Mouse (Mus musculus) midbrain, embryonic 15.5 days (tissue): ENCODE results near the gene Rgs3. TPM values are rescaled to one million over a fixed set of nuclear protein-coding genes. Genes with fewer than 3 reads are reported as not detected.
"Not testable (repeated sequence)": the region's sequence is repeated elsewhere in the genome, so short reads cannot be mapped to it uniquely, and the experiment has no call there.

Source experiments
- ATAC-seq: fragments of 200-750 bp; cut with Nextera tagmentation; replicated peaks from 2 replicates; pipeline ENCODE4 v1.8.0; 2017; ENCODE audit warnings: moderate TSS enrichment
- H3K27ac ChIP-seq: fragments of 300-500 bp; sonication (generic); 2 replicates; pipeline ENCODE4 v1.5.1; 2015; ENCODE audit warnings: mild to moderate bottlenecking, inconsistent platforms
- H3K27me3 ChIP-seq: fragments of 300-500 bp; sonication (generic); replicated peaks from 2 replicates; pipeline ENCODE4 v1.6.1; 2015; ENCODE audit warnings: inconsistent platforms
- H3K36me3 ChIP-seq: fragments of 300-500 bp; sonication (generic); replicated peaks from 2 replicates; pipeline ENCODE4 v1.6.1; 2015; ENCODE audit warnings: inconsistent platforms
- H3K4me1 ChIP-seq: fragments of 300-500 bp; sonication (generic); 2 replicates; pipeline ENCODE4 v1.6.1; 2015; ENCODE audit warnings: inconsistent platforms
- H3K4me2 ChIP-seq: fragments of 300-500 bp; sonication (generic); 2 replicates; pipeline ENCODE4 v1.6.1; 2015; ENCODE audit warnings: inconsistent platforms, mild to moderate bottlenecking, moderate library complexity
- H3K4me3 ChIP-seq: fragments of 300-500 bp; sonication (generic); 2 replicates; pipeline ENCODE4 v1.5.1; 2015; ENCODE audit warnings: mild to moderate bottlenecking, inconsistent platforms
- H3K9ac ChIP-seq: fragments of 300-500 bp; sonication (generic); 2 replicates; pipeline ENCODE4 v1.6.1; 2015; ENCODE audit warnings: mild to moderate bottlenecking, inconsistent platforms
- H3K9me3 ChIP-seq: fragments of 300-500 bp; sonication (generic); 2 replicates; pipeline ENCODE4 v1.6.1; 2016; ENCODE audit warnings: inconsistent platforms
- WGBS: fragments of 180-500 bp; shearing (Covaris S2); methylation state at CpG from one replicate; pipeline ENCODE4 v1.1.7; 2015; ENCODE audit warnings: mixed read lengths; 5-methylcytosine and 5-hydroxymethylcytosine counted together
- polyA plus RNA-seq: library from polyadenylated mRNA; unstranded; fragments of >200 nt; fragmentation: Nextera tagmentation; extraction: Ambion mirVana; gene quantifications from 2 replicates; pipeline ENCODE4 v1.2.1, GENCODE M21; 2015

Rgs3 gene
- polyA plus RNA-seq, 1 experiment from 2014 or later, result 80.1 TPM

DNA sequence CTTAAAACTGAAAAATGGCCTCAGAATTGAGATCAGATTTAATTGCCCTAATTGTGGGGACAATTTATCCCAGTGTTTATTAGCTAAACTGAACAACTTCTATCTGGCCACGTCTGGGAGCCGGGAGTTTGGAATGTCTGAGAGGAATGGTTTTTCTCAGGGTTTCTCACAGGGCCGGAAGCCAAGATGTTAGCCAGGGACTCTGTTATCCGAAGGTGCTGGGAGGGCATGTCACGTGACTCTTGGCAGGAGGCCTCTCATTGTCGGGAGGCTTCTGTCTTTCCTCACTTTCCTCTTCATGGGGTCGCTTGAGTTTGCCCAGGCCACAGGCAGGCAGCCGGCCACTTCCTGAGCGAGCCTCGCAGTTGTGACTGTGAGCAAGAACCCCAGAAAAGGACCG, 31.7 kb downstream of the Rgs3 start:
- H3K9ac ChIP-seq, result no peak overlapping the region
- H3K4me1 ChIP-seq, result peaks cover 9% of the 10 kb centered on the region
- H3K27me3 ChIP-seq, result no peaks in the 10 kb centered on the region
- no peak for ATAC-seq
- no peaks in the 10 kb centered on the region for H3K9me3 ChIP-seq
- WGBS, result 5% methylated on average over 11 of the region's 11 CpGs
- no peak overlapping the region for H3K4me3 ChIP-seq
- H3K4me2 ChIP-seq, result no peak overlapping the region
- H3K27ac ChIP-seq, result peak overlapping the region; percentile 25; the same call in 1 of the 2 replicates
- no peaks in the 10 kb centered on the region for H3K36me3 ChIP-seq

GRCm38 (mm10) chr4:62593546-62594240, 34.0 kb downstream of the Rgs3 start:
- H3K9me3 ChIP-seq, ATAC-seq, H3K4me1 ChIP-seq, H3K4me2 ChIP-seq, H3K4me3 ChIP-seq, H3K27me3 ChIP-seq, H3K27ac ChIP-seq, H3K36me3 ChIP-seq, H3K9ac ChIP-seq: not testable (repeated sequence)
- 89% methylated on average over 24 of the region's 24 CpGs for WGBS

DNA sequence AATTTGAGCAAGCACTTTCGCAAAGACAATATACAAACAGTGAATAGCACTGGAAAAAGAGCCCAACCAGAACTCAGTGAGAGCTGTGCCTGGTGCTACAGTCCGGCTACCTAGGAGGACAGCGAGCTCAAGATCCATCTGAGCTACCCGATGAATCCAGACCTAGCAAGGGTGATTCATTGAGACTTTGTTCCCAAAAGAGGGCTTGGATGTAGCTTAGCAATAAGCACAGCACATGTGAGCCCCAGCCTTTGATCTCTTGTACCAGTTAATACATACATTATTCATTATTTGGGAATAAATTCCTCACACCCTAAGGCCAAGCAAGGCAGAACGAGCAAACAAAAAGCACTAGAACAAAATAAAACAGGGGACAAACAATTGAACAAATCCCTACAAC, 34.8 kb downstream of the Rgs3 start:
- Histone ChIP-seq H3K27ac (no peak overlapping the region), H3K4me1 (peaks cover 9% of the 10 kb centered on the region), H3K4me3 (no peak overlapping the region), H3K36me3 (no peaks in the 10 kb centered on the region), H3K9me3 (no peaks in the 10 kb centered on the region), H3K4me2 (no peak overlapping the region), H3K27me3 (no peaks in the 10 kb centered on the region), H3K9ac (no peak overlapping the region)
- ATAC-seq, result peak; percentile 52; the same call in 1 of the 2 replicates
- 33% methylated on average over 5 of the region's 5 CpGs for WGBS

DNA sequence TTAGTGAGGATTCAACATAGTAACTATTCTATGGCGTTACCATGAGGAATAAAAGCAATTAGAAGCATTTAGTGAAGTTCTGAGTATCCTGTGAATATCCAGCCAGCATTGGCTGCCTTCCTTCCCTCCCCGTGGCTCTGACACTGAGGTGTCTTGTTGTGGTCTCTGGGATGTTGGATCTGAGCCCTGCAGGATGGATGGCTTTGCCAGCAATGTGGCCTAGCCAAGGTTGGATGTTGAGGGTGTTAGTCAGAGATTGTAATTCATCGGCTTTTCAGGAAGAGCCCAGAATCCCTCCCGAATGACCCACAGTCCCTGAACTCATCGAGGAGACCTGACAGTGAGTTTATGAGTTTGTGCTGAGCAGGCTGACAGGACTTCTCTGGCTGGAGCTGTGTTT, 36.4 kb downstream of the Rgs3 start:
- Histone ChIP-seq H3K27ac (no peak overlapping the region), H3K36me3 (no peaks in the 10 kb centered on the region), H3K9me3 (no peaks in the 10 kb centered on the region), H3K4me2 (no peak overlapping the region), H3K4me1 (peaks cover 9% of the 10 kb centered on the region), H3K4me3 (no peak overlapping the region), H3K27me3 (no peaks in the 10 kb centered on the region), H3K9ac (no peak overlapping the region)
- 71% methylated on average over 5 of the region's 5 CpGs for WGBS
- ATAC-seq, result no peak

- Histone ChIP-seq H3K4me1 (no peaks in the 10 kb centered on the region), H3K9ac (no peak overlapping the region), H3K4me2 (no peak overlapping the region), H3K9me3 (no peaks in the 10 kb centered on the region), H3K4me3 (no peak overlapping the region), H3K36me3 (no peaks in the 10 kb centered on the region), H3K27me3 (no peaks in the 10 kb centered on the region), H3K27ac (no peak overlapping the region)
- WGBS, result 86% methylated on average over 1 of the region's 1 CpGs
- ATAC-seq, result no peak
These were observed 40.9 kb downstream of the Rgs3 start for GRCm38 (mm10) chr4:62600549-62600948.

GRCm38 (mm10) chr4:62603607-62604006, 44.0 kb downstream of the Rgs3 start:
- no peak for ATAC-seq
- Histone ChIP-seq H3K27me3 (no peaks in the 10 kb centered on the region), H3K4me2 (no peak overlapping the region), H3K9ac (no peak overlapping the region), H3K27ac (no peak overlapping the region), H3K9me3 (no peaks in the 10 kb centered on the region), H3K36me3 (no peaks in the 10 kb centered on the region), H3K4me3 (no peak overlapping the region), H3K4me1 (peaks cover 24% of the 10 kb centered on the region)
- WGBS, result 84% methylated on average over 4 of the region's 4 CpGs

GRCm38 (mm10) chr4:62604094-62604493, 44.4 kb downstream of the Rgs3 start:
- Histone ChIP-seq H3K9me3 (no peaks in the 10 kb centered on the region), H3K9ac (no peak overlapping the region), H3K36me3 (no peaks in the 10 kb centered on the region), H3K4me2 (no peak overlapping the region), H3K4me1 (peaks cover 25% of the 10 kb centered on the region), H3K4me3 (no peak overlapping the region), H3K27ac (no peak overlapping the region), H3K27me3 (no peaks in the 10 kb centered on the region)
- no peak for ATAC-seq
- 72% methylated on average over 4 of the region's 4 CpGs for WGBS

GRCm38 (mm10) chr4:62605856-62606541, 46.4 kb downstream of the Rgs3 start:
- H3K9me3 ChIP-seq, result no peaks in the 10 kb centered on the region
- H3K9ac ChIP-seq, result no peak overlapping the region
- 89% methylated on average over 9 of the region's 9 CpGs for WGBS
- H3K4me3 ChIP-seq, result no peak overlapping the region
- no peak for ATAC-seq
- no peaks in the 10 kb centered on the region for H3K36me3 ChIP-seq
- H3K4me2 ChIP-seq, result no peak overlapping the region
- H3K4me1 ChIP-seq, result peaks cover 25% of the 10 kb centered on the region
- H3K27me3 ChIP-seq, result no peaks in the 10 kb centered on the region
- H3K27ac ChIP-seq, result peak overlapping the region; percentile 42; the same call in 1 of the 2 replicates

DNA sequence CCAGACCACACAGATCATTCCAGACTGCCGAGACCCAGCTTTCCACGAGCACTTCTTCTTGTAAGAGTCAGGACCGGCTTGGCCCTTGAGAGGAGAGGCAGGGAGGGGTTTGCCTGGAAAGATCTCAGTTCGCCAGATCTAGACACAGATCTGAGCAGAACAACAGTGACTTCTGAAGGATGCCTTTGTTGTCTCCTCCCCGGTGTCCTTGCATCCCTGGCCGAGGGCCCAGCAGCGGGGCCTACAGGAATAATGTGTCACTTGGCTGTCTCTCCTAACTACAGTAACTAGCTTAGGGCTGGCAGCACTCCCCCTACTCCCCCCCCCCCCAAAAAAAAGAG, 46.9 kb downstream of the Rgs3 start:
- Histone ChIP-seq H3K4me3 (no peak overlapping the region), H3K27me3 (no peaks in the 10 kb centered on the region), H3K4me2 (no peak overlapping the region), H3K9ac (no peak overlapping the region), H3K9me3 (no peaks in the 10 kb centered on the region), H3K36me3 (no peaks in the 10 kb centered on the region), H3K27ac (peak overlapping the region; percentile 42; the same call in 1 of the 2 replicates), H3K4me1 (peaks cover 25% of the 10 kb centered on the region)
- ATAC-seq, result peak; percentile 57; the same call in 1 of the 2 replicates
- 54% methylated on average over 7 of the region's 7 CpGs for WGBS

DNA sequence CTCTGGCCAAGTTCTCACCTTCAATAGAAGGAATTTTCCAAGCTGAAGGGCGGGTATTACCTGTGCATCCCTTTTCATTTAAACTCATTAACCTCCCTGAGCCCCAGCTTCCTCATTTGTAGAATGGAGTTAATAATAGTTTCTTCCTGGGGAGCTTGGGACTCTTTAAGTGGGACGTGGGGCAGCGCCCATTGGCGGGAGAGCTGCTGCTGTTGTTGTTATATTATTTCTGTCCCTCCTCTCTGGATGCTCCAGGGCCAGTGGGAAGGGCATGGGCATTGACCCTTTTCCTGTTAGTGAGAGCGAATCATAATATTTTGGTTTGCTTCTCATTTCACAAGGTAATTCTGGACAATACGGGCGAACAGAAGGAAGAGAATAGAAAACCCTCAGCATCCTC, 47.3 kb downstream of the Rgs3 start:
- no peaks in the 10 kb centered on the region for H3K9me3 ChIP-seq
- H3K4me1 ChIP-seq, result peaks cover 25% of the 10 kb centered on the region
- no peak overlapping the region for H3K4me2 ChIP-seq
- H3K9ac ChIP-seq, result no peak overlapping the region
- H3K36me3 ChIP-seq, result no peaks in the 10 kb centered on the region
- H3K27me3 ChIP-seq, result no peaks in the 10 kb centered on the region
- 82% methylated on average over 7 of the region's 7 CpGs for WGBS
- H3K27ac ChIP-seq, result peak overlapping the region; percentile 30; the same call in 1 of the 2 replicates
- H3K4me3 ChIP-seq, result no peak overlapping the region
- no peak for ATAC-seq

DNA sequence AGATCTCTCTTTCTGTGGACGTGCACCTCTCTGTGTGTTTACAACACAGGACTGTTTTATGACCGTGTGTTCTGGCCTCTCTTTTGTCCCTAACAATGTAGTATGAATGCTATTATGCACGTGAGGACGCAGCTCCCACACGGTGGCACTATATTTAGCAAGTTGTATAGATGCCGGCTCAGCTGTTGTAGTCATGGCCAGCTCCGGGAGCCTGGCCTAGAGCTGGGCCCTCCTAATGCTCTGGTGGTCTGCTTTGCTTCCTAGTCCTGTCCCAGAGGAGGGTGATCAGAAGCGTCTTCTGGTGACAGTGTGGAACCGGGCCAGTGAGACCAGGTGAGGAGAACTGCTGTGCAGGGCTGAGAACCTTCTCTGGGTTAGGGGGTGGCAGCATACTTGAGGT, 47.7 kb downstream of the Rgs3 start:
- H3K36me3 ChIP-seq, result no peaks in the 10 kb centered on the region
- H3K4me1 ChIP-seq, result peaks cover 27% of the 10 kb centered on the region
- H3K4me2 ChIP-seq, result no peak overlapping the region
- WGBS, result 42% methylated on average over 9 of the region's 9 CpGs
- peak; percentile 65 for ATAC-seq
- no peaks in the 10 kb centered on the region for H3K27me3 ChIP-seq
- no peak overlapping the region for H3K9ac ChIP-seq
- no peak overlapping the region for H3K4me3 ChIP-seq
- no peaks in the 10 kb centered on the region for H3K9me3 ChIP-seq
- H3K27ac ChIP-seq, result 0 out of 2 replicates have a peak overlapping the region, but pooled peaks have one; percentile 30

DNA sequence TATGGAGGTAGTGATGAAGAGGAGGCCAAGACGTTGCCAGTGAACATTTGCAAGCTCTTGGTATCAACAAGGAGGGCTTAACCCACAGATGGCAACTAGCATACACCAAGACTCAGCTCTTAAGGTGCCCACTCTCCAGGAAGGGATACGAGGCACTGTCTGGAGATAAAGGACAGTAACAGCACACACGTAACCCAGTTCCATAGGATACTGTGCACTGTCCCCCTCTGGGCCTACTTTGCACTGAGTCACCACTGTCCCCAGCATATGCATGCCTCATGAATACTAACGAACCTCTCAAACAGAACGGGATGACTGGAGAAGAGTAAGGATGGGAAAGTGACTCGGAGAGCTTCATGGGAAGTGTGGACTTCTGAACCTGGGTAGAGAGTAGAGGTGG, 48.2 kb downstream of the Rgs3 start:
- 51% methylated on average over 6 of the region's 6 CpGs for WGBS
- H3K4me2 ChIP-seq, result no peak overlapping the region
- no peak overlapping the region for H3K9ac ChIP-seq
- peak; percentile 35 for ATAC-seq
- H3K27me3 ChIP-seq, result no peaks in the 10 kb centered on the region
- no peaks in the 10 kb centered on the region for H3K36me3 ChIP-seq
- no peak overlapping the region for H3K4me3 ChIP-seq
- H3K27ac ChIP-seq, result no peak overlapping the region
- H3K9me3 ChIP-seq, result no peaks in the 10 kb centered on the region
- H3K4me1 ChIP-seq, result peaks cover 31% of the 10 kb centered on the region

DNA sequence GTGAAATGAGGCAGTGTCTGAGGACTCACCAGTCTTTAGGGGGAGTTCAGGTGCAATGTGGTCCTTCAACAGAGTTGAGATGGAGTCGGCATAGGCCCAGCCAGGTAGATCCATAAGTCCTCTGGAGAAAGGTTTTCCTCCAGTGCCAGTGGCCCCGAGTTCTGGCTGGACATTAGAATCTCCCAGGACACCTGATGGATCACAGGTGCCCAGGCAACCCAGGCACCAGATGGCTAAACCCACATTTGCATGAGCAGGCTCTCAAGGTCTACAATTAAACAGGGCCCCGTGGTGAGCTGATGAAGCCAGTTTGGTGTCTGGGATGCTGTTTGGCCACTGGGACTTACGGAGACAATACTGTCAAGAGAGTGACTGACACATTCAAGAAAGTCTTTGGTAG, 49.7 kb downstream of the Rgs3 start:
- Histone ChIP-seq H3K4me3 (no peak overlapping the region), H3K27me3 (no peaks in the 10 kb centered on the region), H3K27ac (no peak overlapping the region), H3K4me1 (peaks cover 44% of the 10 kb centered on the region), H3K36me3 (no peaks in the 10 kb centered on the region), H3K4me2 (no peak overlapping the region), H3K9ac (no peak overlapping the region), H3K9me3 (no peaks in the 10 kb centered on the region)
- 83% methylated on average over 4 of the region's 4 CpGs for WGBS
- no peak for ATAC-seq
